Mouse (Mus musculus) spleen, adult 2 months (tissue): ENCODE measurements around the gene Tssc4. TPM values are rescaled to one million over a fixed set of nuclear protein-coding genes. Genes with fewer than 3 reads are reported as not detected.

Experiments used
- DNase-seq, 2 experiments: peaks; one replicate each; pipeline versions ENCODE4 v3.0.0 to v3.0.0-alpha.2; 2012 to 2021; ENCODE audit warnings: low spot score in 2 of 2, low read depth in 1 of 2
- H3K27ac ChIP-seq: fragments of 200-500 bp; 2 replicates; pipeline ENCODE4 v1.5.1; 2012; ENCODE audit warnings: low read length, inconsistent platforms; ENCODE audit not compliant: insufficient read depth
- H3K27me3 ChIP-seq: fragments of 200-500 bp; 2 replicates; pipeline ENCODE4 v1.6.1; 2012; ENCODE audit warnings: mild to moderate bottlenecking, moderate library complexity, low read length, inconsistent platforms; ENCODE audit not compliant: control insufficient read depth, insufficient read depth
- H3K36me3 ChIP-seq: fragments of 200-500 bp; 2 replicates; pipeline ENCODE4 v1.6.1; 2012; ENCODE audit warnings: mild to moderate bottlenecking, low read length, inconsistent platforms; ENCODE audit not compliant: control insufficient read depth, insufficient read depth
- H3K4me1 ChIP-seq: fragments of 200-500 bp; 2 replicates; pipeline ENCODE4 v1.6.1; 2011; ENCODE audit warnings: inconsistent platforms; ENCODE audit not compliant: control insufficient read depth, insufficient read depth, insufficient read length
- H3K4me3 ChIP-seq: fragments of 200-500 bp; 2 replicates; pipeline ENCODE4 v1.5.1; 2011; ENCODE audit warnings: mild to moderate bottlenecking, inconsistent platforms; ENCODE audit not compliant: insufficient read depth, insufficient read length; ENCODE audit errors: extremely low read depth
- CTCF ChIP-seq: fragments of 200-500 bp; IDR thresholded peaks from 2 replicates; pipeline ENCODE4 v1.5.1; 2011; ENCODE audit warnings: mild to moderate bottlenecking, inconsistent platforms; ENCODE audit not compliant: insufficient read depth, insufficient read length, insufficient replicate concordance; ENCODE audit errors: extremely low read depth
- POLR2A ChIP-seq: fragments of 200-500 bp; IDR thresholded peaks from 2 replicates; pipeline ENCODE4 v1.6.1; 2011; ENCODE audit warnings: low read depth, low read length, inconsistent platforms
- WGBS: fragments of 180-500 bp; shearing (Covaris S2); methylation state at CpG from one replicate; pipeline ENCODE4 v1.1.7; 2018; 5-methylcytosine and 5-hydroxymethylcytosine counted together
- polyA plus RNA-seq: library from polyadenylated mRNA; depleted of rRNA; stranded (reverse); fragments of >200 nt; gene quantifications from 2 replicates; pipeline ENCODE4 v1.2.3, GENCODE M21; 2012

The Tssc4 gene
- polyA plus RNA-seq, 1 experiment: 62.9 TPM

DNA sequence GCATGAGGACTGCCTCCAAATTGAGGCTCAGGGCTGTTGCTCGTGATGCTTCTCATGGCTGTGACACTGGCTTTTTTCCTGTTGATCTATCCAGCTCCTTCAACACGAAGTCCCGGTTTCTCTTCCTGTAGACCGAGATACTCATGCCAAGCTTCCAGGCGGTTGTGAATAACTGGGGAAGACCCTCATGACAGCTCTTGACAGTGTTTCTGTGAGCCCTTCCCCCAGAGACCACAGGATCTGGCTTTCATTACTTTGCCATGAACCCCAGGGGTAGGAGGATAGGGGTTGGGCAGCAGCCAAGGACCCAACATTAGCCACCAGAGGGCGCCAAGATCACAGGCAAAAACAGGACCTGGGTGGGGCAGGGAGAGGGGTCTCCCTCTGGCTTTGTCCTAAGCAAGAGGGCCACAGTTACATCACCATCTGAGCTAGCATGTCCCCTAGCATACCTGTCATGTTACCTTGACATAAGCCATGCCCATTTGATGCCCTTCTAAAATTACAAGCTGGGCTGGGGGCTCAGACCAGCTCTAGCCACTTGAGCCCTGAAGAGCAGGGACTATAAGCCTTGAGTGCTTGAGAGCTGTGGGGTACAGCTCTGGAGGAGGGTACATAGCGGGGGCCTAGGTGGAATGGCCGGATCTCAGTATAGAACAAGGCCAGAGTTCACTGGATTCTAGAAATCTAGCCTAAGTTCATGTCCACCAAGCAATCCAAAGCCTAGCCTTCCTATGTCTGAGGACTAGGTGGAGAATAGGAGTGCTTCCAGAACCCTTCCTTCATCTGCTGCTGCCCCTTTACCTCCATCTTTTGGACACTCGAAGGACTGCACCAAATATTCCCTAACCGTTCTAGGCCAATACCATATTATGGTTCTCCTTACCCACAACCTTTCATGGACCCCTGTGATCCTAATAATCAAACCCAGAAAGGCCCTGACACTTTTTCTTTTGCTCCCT, 25.8 kb downstream of the Tssc4 start, which contains the start of gene Trpm5:
TSS of gene Trpm5 (minus strand) at position 51 of the 962 bp plus-strand sequence.
- Histone ChIP-seq H3K4me3 (no peak within 1 kb of the TSS), H3K36me3 (no peaks in the 10 kb centered on the region), H3K27ac (no peak within 1 kb of the TSS), H3K4me1 (peaks cover 2% of the 10 kb centered on the region; the same call in 1 of the 2 replicates), H3K27me3 (no peaks in the 10 kb centered on the region)
- WGBS: 64% methylated on average over 10 of the region's 10 CpGs
- TF ChIP-seq CTCF (peak; percentile 64; the same call in 1 of the 2 replicates), POLR2A (no peak)
- DNase-seq: peak in 1 of 2 experiments; percentile 43

DNA sequence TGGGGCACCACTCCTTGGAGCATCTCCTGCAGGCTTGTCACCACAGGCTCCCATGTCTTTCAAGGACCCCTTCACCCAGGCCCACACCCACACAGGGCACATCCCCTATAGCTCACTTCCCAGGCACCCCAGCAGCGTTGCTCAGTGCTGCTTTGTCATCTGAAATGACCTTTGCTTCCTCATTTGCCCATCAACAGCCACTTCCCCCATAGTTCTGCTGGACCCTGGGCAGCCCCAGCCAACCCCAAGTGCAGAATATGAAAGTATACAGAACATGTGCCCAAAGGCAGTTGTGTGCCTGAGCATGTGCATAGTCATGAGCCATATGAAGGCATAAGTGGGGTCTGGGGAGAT, 26.5 kb downstream of the Tssc4 start:
- no peaks in the 10 kb centered on the region for H3K27me3 ChIP-seq
- no peak for TF ChIP-seq CTCF
- no peak for TF ChIP-seq POLR2A
- H3K27ac ChIP-seq: no peak overlapping the region
- DNase-seq: no peak
- no peaks in the 10 kb centered on the region for H3K36me3 ChIP-seq
- peaks cover 2% of the 10 kb centered on the region; the same call in 1 of the 2 replicates for H3K4me1 ChIP-seq
- 6% methylated on average over 1 of the region's 1 CpGs for WGBS
- H3K4me3 ChIP-seq: no peak overlapping the region

DNA sequence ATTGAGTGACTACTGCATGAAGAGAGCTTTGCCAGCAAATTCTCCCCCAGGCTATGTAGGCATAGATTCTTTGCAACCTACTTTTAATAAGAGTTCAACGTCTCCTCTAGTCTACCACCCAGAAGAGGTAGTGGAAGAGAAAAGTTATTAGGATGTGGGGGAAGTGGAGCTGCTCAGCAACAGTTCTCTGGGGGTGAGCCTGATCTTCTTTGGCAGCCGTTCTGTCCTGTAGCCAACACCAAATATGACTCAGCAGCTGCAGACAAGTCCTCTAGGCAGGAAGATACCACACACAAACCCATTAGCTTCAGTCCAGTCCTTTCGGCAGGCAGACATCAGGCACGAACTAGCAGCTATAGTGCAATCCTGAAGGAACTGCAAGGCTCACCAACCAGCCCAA, 31.7 kb downstream of the Tssc4 start:
- DNase-seq: no peak
- H3K4me3 ChIP-seq: no peak overlapping the region
- TF ChIP-seq POLR2A: no peak
- TF ChIP-seq CTCF: no peak
- H3K36me3 ChIP-seq: no peaks in the 10 kb centered on the region
- H3K27ac ChIP-seq: no peak overlapping the region
- H3K27me3 ChIP-seq: no peaks in the 10 kb centered on the region
- 15% methylated on average over 4 of the region's 4 CpGs for WGBS
- H3K4me1 ChIP-seq: no peaks in the 10 kb centered on the region

- DNase-seq: no peak
- TF ChIP-seq CTCF (no peak), POLR2A (no peak)
- 65% methylated on average over 11 of the region's 11 CpGs for WGBS
- H3K4me3 ChIP-seq: no peak overlapping the region
- no peak overlapping the region for H3K27ac ChIP-seq
- peaks cover 6% of the 10 kb centered on the region; the same call in 1 of the 2 replicates for H3K4me1 ChIP-seq
- no peaks in the 10 kb centered on the region for H3K36me3 ChIP-seq
- peaks cover 7% of the 10 kb centered on the region for H3K27me3 ChIP-seq
Measured at GRCm38 (mm10) chr7:143105258-143105897, 36.3 kb downstream of the Tssc4 start.

DNA sequence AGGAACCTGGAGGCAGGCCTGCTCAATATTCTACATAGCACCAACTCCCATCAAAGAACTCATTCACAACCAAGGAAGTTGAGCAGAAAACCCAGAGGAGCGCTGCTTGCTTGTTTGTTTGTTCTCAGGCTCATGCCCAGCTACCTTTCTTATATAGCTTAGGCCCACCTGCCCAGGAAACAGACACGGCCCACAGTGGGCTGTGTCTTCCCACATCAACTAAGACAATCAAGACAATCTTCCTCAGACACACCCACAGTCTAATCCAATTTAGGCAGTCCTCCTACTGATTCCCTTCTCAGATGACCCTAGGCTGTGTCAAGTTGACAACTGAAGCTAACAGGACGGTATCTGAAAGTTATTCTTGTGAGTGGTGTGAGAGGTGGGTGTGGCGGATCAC, 37.0 kb downstream of the Tssc4 start, which contains the start of gene Kcnq1:
TSS of gene Kcnq1 (plus strand) at position 301 of the 400 bp plus-strand sequence.
- Histone ChIP-seq H3K4me1 (peaks cover 6% of the 10 kb centered on the region; the same call in 1 of the 2 replicates), H3K27me3 (peaks cover 7% of the 10 kb centered on the region), H3K36me3 (no peaks in the 10 kb centered on the region), H3K27ac (no peak within 1 kb of the TSS), H3K4me3 (0 out of 2 replicates have a peak within 1 kb of the TSS, but pooled peaks have one; percentile 0)
- WGBS: 77% methylated on average over 4 of the region's 4 CpGs
- TF ChIP-seq POLR2A: no peak
- TF ChIP-seq CTCF: no peak
- no peak for DNase-seq

DNA sequence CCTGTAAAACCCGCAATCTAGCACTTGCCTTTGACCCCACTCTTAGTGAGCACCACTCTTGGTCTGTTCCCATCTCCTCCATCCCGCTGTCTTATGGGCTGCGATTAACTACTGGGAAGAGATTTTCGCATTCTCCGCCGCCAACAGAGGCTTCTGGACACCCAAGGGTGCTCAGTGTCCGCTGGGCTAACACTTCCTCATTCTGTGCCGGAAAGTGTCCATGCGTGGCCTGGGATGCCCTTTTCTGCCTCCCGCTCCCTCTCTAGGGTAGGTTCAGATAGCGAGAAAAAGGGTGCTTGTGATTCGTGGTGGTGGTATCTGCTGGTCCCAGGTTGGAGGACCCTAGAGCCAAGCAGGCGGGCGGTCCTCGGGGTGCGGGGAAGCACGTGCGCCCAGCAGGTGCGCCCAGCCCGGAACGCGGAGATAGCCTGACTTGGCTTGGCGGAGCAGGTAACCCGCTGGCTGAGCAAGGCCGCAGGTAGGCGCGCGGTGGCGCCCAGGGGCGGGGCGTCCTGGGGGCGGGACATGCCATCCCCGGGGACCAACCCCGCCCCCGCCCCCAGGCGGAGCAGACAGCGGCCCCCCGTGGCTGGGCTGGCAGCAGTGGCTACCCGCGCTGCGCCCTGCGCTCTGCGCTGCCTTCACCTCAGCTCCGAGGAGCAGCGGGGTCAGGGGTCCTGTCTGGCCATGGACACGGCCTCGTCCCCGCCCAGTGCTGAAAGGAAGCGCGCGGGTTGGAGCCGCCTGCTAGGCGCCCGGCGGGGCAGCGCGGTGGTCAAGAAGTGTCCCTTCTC, 37.8 kb downstream of the Tssc4 start:
- Histone ChIP-seq H3K27me3 (peaks cover 7% of the 10 kb centered on the region), H3K4me1 (peaks cover 6% of the 10 kb centered on the region; the same call in 1 of the 2 replicates), H3K27ac (no peak overlapping the region), H3K4me3 (0 out of 2 replicates have a peak overlapping the region, but pooled peaks have one; percentile 0), H3K36me3 (no peaks in the 10 kb centered on the region)
- DNase-seq: no peak
- TF ChIP-seq CTCF: no peak
- no peak for TF ChIP-seq POLR2A
- WGBS: 8% methylated on average over 51 of the region's 57 CpGs
